Mouse (Mus musculus) megakaryocyte, embryonic 14.5 days (primary cell): ENCODE data around the gene Gskip. TPM values are rescaled to one million over a fixed set of nuclear protein-coding genes. Genes with fewer than 3 reads are reported as not detected.

Source experiments
- H3K27me3 ChIP-seq: replicated peaks from 2 replicates; pipeline ENCODE3; 2012; ENCODE audit warnings: inconsistent platforms
- H3K36me3 ChIP-seq: replicated peaks from 2 replicates; pipeline ENCODE3; 2012; ENCODE audit warnings: low read length, inconsistent platforms, mixed read lengths
- H3K4me1 ChIP-seq: 2 replicates; pipeline ENCODE4 v1.6.1; 2012; ENCODE audit warnings: inconsistent platforms
- H3K4me3 ChIP-seq: replicated peaks from 2 replicates; pipeline ENCODE3; 2012; ENCODE audit warnings: moderate library complexity, mild to moderate bottlenecking, inconsistent platforms
- H3K9me3 ChIP-seq: 2 replicates; pipeline ENCODE4 v1.6.1; 2012; ENCODE audit warnings: inconsistent platforms
- FLI1 ChIP-seq: IDR thresholded peaks from 2 replicates; pipeline ENCODE4 v1.6.1; 2012; ENCODE audit warnings: low read length, inconsistent platforms, mixed read lengths
- GATA1 ChIP-seq: IDR thresholded peaks from 3 replicates; pipeline ENCODE4 v1.6.1; 2012; ENCODE audit warnings: mixed read lengths, low read length, inconsistent platforms, borderline replicate concordance
- polyA plus RNA-seq: library from polyadenylated mRNA; stranded (reverse); fragments of >175 nt; gene quantifications from 2 replicates; pipeline ENCODE4 v1.2.3, GENCODE M21; 2012; ENCODE audit warnings: low replicate concordance; ENCODE audit not compliant: insufficient read depth

Gene Gskip
- polyA plus RNA-seq, 1 experiment = 4.2 TPM

GRCm38 (mm10) chr12:105735889-105736251 is 51.2 kb downstream of the Gskip start:
- Histone ChIP-seq H3K4me1 (peaks cover 18% of the 10 kb centered on the region), H3K27me3 (peaks cover 2% of the 10 kb centered on the region), H3K36me3 (no peaks in the 10 kb centered on the region), H3K4me3 (no peak overlapping the region), H3K9me3 (peaks cover 17% of the 10 kb centered on the region)
- TF ChIP-seq FLI1 (no peak), GATA1 (no peak)

- Histone ChIP-seq H3K9me3 (peaks cover 33% of the 10 kb centered on the region), H3K4me3 (peak overlapping the region; percentile 50), H3K36me3 (no peaks in the 10 kb centered on the region), H3K27me3 (peaks cover 2% of the 10 kb centered on the region), H3K4me1 (peaks cover 5% of the 10 kb centered on the region)
- TF ChIP-seq GATA1 (no peak), FLI1 (no peak)
These were observed 53.9 kb downstream of the Gskip start for GRCm38 (mm10) chr12:105738316-105739096.

GRCm38 (mm10) chr12:105739656-105740055 is 55.0 kb downstream of the Gskip start:
- peaks cover 2% of the 10 kb centered on the region for H3K27me3 ChIP-seq
- H3K36me3 ChIP-seq = no peaks in the 10 kb centered on the region
- peaks cover 43% of the 10 kb centered on the region for H3K9me3 ChIP-seq
- no peak overlapping the region for H3K4me3 ChIP-seq
- H3K4me1 ChIP-seq = peaks cover 5% of the 10 kb centered on the region
- TF ChIP-seq FLI1 (no peak), GATA1 (no peak)

- no peak for TF ChIP-seq FLI1
- no peak for TF ChIP-seq GATA1
- no peaks in the 10 kb centered on the region for H3K4me1 ChIP-seq
- no peak overlapping the region for H3K4me3 ChIP-seq
These were observed 63.5 kb downstream of the Gskip start for GRCm38 (mm10) chr12:105748114-105748513.

More at GRCm38 (mm10) chr12:105748114-105748513, 63.5 kb downstream of the Gskip start:
- H3K36me3 ChIP-seq = no peaks in the 10 kb centered on the region
- peaks cover 38% of the 10 kb centered on the region for H3K9me3 ChIP-seq
- H3K27me3 ChIP-seq = peaks cover 4% of the 10 kb centered on the region

Other genes with a start within 250 kb of the Gskip start
- not detected in 2 replicates for gene D430019H16Rik, start 231.0 kb upstream of the Gskip start, polyA plus RNA-seq
- gene Bdkrb2, start 121.6 kb upstream of the Gskip start, polyA plus RNA-seq = not detected in 2 replicates
- gene Bdkrb1, start 81.7 kb upstream of the Gskip start, polyA plus RNA-seq = not detected in 2 replicates
- 3.5 and 4.4 TPM in 2 replicates for gene Atg2b, start 382 bp downstream of the Gskip start, polyA plus RNA-seq
- not detected in 2 replicates for gene Ak7, start 21.1 kb downstream of the Gskip start, polyA plus RNA-seq
- gene Papola, start 99.9 kb downstream of the Gskip start, polyA plus RNA-seq = 30.8 and 73.1 TPM in 2 replicates